Mouse (Mus musculus) testis, postnatal 10 days (tissue): Measurements from ENCODE around the gene Cpox.
A peak's percentile ranks its signal among the peaks of the same experiment; 100 is the strongest.

Source experiments
- DNase-seq: peaks from one replicate; pipeline ENCODE4 v3.0.0; 2021; ENCODE audit warnings: low spot score

Gene Cpox

DNA sequence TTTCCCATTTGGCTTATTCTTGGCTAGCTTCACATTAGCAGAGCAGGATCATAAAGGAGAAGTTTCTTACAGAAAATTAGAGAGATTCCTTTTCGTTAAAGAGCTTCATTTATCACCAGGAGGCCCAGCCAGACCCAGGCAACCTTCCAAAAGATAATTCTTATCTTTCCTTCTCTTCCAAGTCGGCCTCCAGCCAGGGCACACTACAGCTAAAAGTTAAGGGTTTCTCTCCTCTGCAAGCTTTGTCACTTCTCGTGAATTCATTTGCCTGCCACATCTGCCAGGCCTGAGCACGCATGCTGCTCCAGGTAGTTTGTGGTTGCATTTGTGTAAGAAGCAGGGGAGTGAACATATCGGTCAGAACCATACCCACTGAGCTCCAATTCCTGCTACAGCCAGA is 828 bp upstream of the Cpox start:
- peak; percentile 46 for DNase-seq

DNA sequence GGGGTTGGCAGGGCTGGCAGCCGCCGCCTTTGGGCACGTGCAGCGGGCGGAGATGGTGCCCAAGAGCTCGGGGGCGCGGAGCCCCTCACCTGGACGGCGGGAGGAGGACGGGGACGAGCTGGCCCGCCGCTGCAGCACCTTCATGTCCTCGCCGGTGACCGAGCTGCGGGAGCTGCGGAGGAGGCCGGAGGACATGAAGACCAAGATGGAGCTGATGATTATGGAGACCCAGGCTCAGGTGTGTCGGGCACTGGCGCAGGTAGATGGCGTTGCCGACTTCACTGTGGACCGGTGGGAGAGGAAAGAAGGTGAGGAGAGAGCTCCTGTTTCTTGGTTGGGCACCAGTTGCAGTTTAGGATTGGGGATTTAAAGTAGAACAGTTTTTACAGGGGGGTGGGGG is 551 bp downstream of the Cpox start:
- no peak for DNase-seq

DNA sequence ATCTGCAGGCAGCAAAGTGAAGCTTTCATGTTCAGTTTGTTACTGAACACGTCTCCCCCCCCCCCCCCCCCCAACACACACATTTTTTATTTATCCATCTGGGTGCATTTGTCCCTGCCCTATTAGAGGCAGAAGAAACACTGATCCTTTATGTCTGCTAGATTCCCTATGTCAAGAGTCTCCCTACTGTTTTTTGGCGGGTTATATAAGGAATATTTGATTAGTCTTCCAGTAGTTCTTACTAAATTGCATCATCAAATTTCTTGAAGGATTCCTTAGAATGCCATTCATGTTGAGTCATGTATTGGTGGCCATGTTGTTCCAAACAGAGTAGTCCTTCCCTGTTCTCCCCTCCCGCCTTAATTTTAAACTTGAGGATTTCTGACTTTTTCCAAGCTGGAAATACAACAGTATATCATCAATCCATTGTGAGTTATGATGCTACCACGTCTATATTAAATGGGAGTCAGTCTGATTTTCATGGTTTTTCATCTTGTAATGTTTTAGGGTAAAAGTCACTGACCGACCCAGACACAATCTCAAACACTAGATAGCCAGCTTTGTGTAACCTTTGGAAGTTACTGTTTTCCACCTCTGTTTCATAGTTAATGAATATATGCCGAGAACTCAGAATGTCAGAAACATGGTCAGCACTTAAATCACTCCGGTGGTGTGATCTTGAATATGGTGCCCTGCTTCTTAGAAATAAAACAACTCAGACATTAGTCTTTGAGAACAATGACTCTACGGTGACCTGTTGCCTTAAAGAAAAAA is 1.3 kb downstream of the Cpox start:
- no peak for DNase-seq

DNA sequence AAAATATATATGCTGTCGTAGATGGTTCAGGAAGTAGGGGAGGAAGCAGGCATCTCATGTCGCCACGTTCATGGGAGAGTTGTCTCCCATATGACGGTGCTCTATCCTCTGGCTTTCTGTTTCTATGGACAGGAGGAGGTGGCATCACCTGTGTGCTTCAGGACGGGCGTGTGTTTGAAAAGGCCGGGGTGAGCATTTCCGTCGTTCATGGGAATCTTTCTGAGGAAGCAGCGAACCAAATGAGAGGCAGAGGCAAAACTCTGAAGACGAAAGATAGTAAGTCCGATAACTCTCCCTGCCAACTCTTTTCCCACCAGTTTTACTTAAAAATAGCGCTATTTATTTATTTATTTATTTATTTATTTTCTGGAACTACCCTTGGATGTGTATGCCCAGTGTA is 2.3 kb downstream of the Cpox start:
- DNase-seq = no peak

DNA sequence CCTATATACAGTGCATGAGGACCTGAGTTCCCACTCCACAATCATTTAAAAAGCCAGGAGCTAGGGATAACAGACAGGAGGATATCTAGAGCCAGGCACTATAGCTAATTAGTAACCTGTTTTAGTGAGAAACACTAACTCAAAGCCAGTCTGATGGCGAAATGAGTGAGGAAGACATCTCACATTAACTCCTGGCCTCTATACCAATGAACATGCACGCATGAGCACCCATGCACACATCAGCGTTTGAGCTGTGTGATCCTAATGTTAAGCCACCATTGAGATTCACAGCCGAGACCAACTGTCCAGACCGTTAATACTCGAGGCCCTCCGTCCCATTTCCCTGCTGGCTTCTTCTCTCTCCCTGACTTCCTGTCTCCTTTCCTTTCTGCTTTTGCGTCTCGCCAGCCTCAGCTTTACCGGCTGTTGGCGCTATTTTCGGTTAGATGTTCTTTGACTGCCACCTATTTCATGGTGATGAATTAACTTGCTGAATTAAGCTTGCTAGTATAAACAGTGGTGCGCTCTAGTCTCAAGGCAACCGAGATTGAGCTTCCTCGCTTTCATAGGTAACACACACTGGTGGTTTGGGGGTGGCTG is 3.8 kb downstream of the Cpox start:
- DNase-seq = no peak

DNA sequence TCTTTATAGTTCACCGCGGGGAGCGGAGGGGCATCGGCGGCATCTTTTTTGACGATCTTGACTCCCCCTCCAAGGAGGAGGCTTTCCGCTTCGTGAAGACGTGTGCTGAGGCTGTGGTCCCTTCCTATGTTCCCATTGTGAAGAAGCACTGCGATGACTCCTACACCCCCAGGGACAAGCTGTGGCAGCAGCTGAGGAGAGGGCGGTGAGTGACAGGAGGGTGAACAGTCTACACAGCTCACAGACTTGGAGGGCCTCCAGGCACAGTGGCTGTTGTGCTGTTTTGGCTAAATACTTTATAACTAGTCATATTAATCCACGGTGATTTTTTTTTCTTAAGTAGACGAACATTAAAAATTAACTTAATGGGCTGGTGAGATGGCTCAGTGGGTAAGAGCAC is 5.2 kb downstream of the Cpox start:
- no peak for DNase-seq

DNA sequence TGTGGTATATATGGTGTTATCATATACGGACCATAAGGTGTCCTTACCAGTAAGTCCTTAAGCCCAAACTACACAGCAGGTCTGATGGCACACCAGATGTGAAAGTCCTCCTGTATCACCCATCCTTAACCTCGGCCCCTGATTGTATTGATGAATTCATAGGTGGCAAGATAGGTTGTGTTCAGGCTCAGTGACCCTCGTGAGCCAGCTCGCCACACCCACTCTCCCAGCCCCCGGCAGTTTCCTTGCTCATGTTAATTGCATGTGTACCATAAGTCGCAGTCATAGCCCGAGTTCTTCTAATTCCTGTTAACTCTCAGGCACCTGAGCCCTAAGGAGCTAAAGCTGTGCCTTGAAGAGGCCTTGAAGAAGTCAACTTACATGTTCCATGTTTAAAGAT is 6.1 kb downstream of the Cpox start:
- no peak for DNase-seq

DNA sequence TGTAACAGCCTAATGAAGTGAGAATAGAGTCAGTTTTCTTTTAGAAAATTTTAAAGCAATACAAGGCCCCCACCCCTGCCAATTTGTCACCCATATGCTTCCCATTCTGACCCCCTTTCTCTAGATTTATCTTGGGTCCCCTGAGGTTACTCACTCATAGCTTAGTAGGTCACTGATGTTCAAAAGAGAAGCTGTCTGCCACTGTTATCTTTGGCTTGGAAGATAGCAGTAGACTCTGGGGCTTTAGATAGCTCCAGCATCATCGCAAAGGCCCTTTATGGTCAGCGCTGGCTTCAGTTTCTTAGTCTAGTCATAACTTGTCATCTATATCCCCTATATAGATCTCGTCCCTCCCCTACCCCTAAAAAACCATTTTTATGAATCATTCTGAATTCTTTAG is 6.5 kb downstream of the Cpox start:
- no peak for DNase-seq

DNA sequence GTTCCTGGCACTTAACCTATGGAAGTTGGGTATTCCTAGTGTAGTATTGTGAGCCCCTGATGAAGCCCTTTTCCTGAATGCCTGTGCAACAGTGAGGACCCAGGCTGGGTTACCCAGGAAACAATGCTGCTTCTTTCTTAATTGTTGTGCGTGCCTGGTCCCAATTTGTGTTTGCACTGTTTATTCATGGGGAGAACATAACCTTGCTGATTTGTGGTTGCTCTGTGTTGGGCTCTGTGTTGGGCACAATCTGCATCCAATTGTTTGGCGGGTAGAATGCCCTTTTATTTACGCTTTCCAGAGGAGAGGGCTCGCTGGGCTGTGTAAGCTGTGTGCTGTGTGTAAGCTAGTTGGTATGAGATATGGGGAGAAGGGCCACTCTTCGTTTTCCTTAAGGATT is 7.4 kb downstream of the Cpox start:
- DNase-seq = no peak

DNA sequence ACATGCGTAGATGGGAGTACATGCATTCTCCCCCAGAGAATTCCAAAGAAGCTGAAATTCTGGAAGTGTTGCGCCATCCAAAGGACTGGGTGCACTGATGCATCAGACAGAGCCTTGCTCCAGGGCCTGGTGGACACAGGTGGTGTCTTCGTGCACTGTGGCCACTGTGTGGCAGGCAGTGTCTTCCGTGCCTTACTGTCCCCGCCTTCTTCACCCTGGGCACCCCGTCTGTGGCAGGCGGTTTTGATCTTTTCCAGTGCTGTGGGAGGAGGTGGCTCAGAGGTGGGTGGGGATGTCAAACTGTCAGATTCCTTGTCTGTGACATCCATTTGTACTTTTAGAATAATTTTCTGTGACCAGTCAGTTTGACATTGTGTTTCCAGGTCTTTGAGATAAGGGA is 8.6 kb downstream of the Cpox start:
- DNase-seq = no peak

DNA sequence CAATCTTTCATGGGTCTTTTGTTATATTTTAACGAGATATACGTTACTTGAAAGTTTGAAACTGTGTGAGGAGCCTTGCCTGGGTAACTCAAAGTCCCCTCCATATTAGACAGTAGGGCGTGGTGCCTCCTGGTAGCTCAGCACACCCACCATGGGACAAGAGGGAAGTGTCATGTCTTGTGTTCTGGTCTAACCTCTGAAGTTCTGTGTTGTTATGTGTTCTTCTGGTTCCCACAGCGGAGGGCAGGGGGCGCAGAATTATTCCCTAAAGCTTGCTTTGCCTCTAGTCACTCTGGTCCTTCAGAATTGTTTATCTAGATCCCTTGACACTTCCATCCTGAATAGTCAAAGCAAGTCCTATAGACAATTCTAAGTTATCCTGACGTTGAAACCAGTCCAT is 12.0 kb downstream of the Cpox start:
- DNase-seq = no peak

DNA sequence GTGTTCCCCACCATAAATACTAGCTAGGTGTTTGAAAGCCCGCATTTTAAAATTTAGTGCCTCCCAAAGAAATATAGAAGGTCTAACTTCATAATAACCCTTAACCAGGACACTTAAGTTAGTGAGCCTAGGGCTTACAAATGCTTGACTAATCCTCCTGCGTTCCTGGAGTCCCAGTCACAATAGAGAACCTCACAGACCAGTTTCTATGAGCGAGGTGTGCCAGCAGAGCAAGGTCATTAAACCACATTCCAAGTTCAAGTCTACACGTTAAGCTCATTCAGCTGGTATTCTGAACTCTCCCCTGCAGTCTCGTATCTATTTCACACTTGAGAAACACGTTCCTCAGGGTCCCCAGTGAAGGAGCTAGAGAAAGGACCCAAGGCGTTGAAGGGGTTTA is 12.8 kb downstream of the Cpox start:
- no peak for DNase-seq

DNA sequence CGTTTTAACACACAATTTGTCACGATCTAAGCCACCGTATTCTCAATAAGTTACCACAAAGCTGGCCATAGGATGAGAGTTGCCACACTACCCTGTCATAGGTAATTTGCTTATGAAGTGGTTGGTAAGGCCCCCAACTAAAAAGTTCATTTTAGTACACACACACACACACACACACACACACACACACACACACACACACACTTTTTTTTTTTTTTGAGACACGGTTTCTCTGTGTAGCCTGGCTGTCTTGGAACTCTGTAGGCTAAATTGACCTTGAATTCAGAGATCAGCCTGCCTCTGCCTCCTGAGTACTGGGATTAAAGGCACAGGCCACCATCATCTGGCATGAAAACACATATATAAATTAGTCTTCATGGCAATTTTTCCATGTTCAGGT is 13.8 kb downstream of the Cpox start:
- no peak for DNase-seq

DNA sequence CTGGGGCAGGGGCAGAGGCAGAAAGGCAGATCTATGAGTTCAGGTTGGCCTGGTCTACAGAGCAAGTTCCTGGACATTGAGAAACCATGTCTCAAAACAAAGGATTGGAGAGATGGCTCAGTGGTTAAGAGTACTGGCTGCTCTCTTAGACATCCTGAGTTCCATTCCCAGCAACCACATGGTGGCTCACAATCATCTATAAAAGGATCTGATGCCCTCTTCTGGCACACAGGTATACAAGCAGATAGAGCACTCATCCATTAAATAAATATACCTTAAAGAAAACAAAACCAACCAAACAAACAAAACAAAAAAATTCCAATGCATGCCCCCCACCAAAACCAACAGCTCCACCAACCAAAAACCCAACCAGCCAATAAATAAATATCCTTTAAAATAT is 14.4 kb downstream of the Cpox start:
- no peak for DNase-seq

DNA sequence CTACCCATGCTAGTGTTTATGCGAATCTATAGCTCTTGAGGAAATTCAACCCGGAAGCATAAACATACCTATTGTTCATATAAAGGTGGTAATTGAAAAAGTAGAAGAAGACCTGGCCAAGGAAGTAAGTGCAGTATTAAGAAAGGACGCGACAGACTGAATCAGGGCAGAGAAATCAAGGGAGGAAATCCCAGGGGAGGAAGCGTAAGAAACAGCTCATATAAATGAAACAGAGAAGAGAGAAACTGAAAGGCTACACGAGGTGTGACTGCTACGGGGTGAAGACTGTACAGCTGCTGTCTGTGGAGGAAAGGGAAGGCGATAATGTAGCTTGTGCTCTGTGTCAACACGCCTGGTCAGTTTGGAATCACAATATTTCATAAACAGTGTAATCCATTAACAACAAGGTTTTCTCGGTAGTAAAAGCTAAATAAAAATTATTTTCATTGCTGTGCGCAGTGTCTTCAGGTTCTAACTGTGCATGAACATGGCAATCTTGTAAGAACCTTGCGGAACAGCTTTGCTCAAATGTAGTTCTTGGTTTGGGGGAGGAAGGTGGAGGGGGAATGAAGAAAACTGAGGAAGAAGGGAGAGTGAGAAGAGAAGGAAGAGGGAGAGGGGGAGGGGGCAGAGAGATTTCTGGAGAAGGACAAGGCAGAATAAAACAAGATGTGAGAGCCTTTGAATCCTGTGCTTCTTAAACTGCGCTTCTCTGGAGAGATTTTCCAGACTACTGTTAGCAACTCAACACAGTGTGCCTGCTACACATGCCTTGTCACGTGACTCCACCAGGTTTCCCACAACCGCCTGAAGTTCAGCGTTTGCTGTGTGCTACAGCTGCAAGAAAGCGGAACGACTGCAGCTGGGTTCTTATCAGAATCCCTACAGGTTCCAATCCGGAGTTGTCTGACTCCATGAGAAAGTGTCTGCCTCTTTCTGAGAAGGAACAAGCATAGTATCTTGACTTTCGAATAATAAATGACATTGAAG is 15.8 kb downstream of the Cpox start:
- DNase-seq = no peak

DNA sequence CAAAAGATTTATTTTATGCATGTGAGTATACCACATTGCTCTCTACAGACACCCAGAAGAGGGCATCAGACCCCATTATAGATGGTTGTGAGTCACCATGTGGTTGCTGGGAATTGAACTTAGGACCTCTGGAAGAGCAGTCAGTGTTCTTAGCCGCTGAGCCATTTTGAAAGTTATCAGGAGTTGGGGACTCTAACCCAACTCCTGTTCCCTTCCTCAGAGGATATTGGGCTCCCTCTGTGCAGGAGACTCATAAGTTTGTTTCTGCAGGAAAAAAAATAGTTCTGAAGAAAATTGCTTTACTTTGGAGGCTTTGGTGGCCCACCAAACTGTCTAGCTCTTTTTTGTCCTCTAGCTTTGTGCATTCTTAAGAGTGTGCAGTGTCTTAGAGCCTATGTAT is 18.4 kb downstream of the Cpox start:
- DNase-seq = no peak

DNA sequence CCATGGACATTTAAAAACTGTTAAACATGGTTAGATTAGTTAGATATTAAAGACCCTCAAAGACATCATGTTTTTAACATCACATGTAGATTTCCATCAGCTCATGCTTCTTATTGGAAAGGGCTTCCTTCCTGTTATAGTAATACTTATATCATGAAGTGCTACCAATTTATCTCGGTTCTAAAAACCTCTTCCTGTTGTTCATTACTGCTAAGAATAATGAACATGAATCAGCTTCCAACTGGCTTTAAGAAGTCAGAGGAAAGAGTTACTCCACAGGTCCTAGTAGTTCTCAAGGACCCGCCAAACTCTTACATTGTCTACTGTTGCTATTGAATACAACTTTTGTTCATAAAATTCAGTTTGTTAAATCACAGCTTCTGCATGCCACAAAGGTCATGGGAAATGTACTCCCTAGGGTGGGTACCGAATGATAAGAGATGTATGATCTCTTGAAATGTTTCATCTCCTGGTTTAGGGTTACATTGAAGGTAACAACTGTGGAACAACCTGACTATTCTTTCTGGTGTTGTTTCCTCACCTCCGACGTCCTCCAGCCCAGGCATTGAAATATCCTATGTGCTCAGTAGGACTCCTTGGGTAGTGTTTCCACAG is 19.6 kb downstream of the Cpox start:
- DNase-seq = no peak

DNA sequence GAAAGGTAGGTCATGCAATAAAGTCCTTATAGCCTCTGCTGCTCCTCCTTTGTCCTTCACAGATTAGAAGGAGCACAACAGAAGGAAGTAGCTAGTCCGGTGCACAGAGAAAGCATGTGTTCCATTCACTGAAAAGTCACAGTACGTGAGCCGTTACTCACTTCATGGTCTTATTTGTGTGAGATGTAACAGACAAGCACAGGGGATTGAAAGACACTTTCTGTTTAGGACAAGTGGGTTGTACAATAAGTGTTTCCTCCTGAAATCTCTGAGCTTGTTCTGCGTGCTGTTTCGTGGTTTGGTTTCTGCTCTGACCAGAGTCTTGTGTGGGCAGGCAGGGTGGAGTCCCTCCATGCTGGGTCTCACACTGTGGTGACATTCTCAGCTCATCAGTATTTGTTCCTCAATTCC is 20.2 kb downstream of the Cpox start:
- DNase-seq = no peak

DNA sequence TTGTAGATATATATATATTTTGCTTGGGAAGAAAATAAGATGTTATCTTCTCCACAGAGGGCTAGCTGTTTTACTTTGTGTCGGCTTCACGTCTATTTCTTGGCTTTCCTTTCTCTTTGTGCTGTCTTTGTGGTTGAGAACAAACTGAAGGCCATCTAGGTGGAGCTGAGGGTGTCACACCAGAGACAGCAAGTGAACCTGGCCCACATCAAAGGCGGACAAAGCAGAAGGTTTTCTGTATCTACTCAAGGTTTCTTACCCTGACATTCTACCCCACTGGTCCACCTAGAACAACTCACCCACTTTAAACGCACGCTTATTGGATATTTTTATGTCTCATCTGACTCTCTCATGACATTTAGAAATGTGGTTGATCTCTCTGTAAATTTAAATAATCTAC is 24.0 kb downstream of the Cpox start:
- no peak for DNase-seq

DNA sequence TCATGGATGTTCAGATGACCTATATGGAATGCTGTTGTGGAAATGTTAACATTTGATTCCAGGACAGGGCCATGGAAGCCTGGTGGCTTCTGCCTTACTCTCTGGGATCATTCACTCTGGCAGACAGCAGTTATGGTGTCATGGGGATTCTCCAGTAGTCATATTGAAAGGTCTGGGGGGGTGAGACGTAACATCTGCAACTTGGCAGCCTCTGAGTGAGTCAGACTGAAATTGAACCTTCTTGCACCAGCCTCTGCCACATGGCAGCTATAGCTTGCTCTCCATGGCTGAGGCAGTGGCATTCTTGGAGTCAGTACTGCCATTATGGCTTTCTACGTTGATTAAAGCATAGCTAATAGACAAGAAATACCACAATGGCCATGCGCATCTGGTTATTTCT is 26.7 kb downstream of the Cpox start:
- no peak for DNase-seq

DNA sequence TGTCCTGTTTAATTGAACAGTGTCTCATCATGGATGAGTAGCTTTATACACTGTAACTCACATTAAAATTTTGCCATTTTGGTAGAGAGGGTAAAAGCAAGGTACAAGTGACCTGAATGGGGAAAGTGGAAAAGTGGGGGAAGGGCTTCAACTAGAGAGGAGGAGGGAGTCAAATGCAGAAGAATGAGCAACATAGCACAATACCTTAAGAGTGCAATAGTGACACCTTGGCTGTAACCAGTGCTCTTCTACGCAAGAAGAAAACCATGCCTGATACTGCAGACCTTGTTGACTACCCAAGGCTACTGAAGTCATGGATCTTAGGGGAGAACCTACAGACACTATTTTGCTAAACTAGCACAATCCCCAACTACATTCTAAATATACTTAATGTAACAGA is 27.2 kb downstream of the Cpox start:
- DNase-seq = no peak

DNA sequence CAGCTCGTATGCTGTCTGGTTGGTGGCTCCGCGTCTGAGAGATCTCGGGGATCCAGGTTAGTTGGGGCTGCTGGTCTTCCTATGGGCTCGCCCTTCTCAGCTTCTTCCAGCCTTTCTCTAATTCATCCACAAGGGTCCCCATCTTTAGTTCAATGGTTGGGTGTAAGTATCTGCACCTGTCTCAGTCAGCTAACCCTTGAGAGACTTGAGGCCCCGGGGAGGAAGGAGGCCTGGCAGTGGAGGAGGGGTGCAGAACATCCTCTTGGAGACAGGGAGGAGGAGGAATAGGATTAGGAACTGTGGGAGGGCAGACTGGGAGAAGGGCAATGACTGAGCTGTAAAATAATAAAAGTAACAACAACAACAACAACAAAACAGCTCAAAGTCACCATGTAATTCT is 30.1 kb downstream of the Cpox start:
- DNase-seq = no peak
